Mouse (Mus musculus) intestine, embryonic 15.5 days (tissue): Measurements from ENCODE around the gene Fryl. TPM values are rescaled to one million over a fixed set of nuclear protein-coding genes. Genes with fewer than 3 reads are reported as not detected.
"Not testable (repeated sequence)": the region's sequence is repeated elsewhere in the genome, so short reads cannot be mapped to it uniquely, and the experiment has no call there.

ENCODE experiments used
- ATAC-seq: fragments of 200-750 bp; cut with Nextera tagmentation; 2 replicates; pipeline ENCODE4 v1.8.0; 2017; ENCODE audit warnings: moderate TSS enrichment, moderate library complexity
- H3K27ac ChIP-seq: fragments of 300-500 bp; sonication (generic); 2 replicates; pipeline ENCODE4 v1.5.1; 2015; ENCODE audit warnings: mild to moderate bottlenecking, inconsistent platforms
- H3K27me3 ChIP-seq: fragments of 300-500 bp; sonication (generic); replicated peaks from 2 replicates; pipeline ENCODE4 v1.6.1; 2015; ENCODE audit warnings: inconsistent platforms
- H3K36me3 ChIP-seq: fragments of 300-500 bp; sonication (generic); 2 replicates; pipeline ENCODE4 v1.6.1; 2015; ENCODE audit warnings: inconsistent platforms
- H3K4me1 ChIP-seq: fragments of 300-500 bp; sonication (generic); replicated peaks from 2 replicates; pipeline ENCODE4 v1.6.1; 2015; ENCODE audit warnings: inconsistent platforms
- H3K4me2 ChIP-seq: fragments of 300-500 bp; sonication (generic); replicated peaks from 2 replicates; pipeline ENCODE4 v1.6.1; 2015; ENCODE audit warnings: mild to moderate bottlenecking, inconsistent platforms
- H3K4me3 ChIP-seq: fragments of 300-500 bp; sonication (generic); replicated peaks from 2 replicates; pipeline ENCODE4 v1.5.1; 2015; ENCODE audit warnings: inconsistent platforms
- H3K9ac ChIP-seq: fragments of 300-500 bp; sonication (generic); 2 replicates; pipeline ENCODE4 v1.6.1; 2015; ENCODE audit warnings: inconsistent platforms
- H3K9me3 ChIP-seq: fragments of 300-500 bp; sonication (generic); 2 replicates; pipeline ENCODE4 v1.6.1; 2016; ENCODE audit warnings: inconsistent platforms
- WGBS: fragments of 180-500 bp; shearing (Covaris S2); methylation state at CpG from one replicate; pipeline ENCODE4 v1.1.7; 2015; 5-methylcytosine and 5-hydroxymethylcytosine counted together
- polyA plus RNA-seq: library from polyadenylated mRNA; unstranded; fragments of >200 nt; fragmentation: Nextera tagmentation; extraction: Ambion mirVana; gene quantifications from 2 replicates; pipeline ENCODE4 v1.2.1, GENCODE M21; 2015

Gene Fryl
- polyA plus RNA-seq, 1 experiment from 2014 or later = 28.4 TPM

DNA sequence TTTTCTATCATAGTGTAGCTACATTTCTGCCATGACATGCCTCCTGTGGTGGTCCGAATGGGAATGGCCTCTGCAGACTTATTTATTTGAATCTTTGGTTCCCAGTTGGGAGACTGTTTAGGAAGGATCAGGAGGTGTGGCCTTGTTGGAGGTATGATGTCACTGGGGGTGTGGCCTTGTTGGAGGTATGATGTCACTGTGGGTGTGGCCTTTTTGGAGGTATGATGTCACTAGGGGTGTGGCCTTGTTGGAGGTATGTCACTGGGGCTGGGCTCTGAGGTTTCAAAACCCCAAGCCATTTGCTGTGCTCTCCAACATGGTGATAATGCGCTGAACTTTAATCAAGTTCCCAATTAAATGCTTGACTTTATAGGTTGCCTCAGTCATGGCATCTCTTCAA lies 212.4 kb downstream of the Fryl start:
- WGBS = 100% methylated on average over 2 of the region's 2 CpGs
- peaks cover 14% of the 10 kb centered on the region; the same call in 1 of the 2 replicates for H3K36me3 ChIP-seq

DNA sequence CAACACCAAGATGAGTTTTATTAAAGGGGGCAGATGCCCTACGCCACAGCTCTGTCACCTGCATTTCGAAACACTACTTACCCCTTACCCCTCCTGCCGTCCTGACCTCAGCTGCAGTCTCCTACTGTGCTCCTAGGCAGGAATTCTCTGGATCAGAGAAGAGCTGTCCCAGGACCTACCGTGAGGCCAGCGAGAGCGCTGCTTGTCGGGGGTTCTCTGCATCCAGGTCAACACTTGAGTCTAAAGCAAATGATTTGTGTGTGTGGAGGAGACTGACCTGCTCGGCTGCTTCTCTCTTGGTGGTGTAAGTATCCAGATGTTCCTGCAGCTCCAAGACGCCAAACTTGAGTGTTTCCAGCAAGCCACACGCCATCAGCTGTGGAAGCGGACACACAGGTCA lies 223.9 kb downstream of the Fryl start:
- ATAC-seq = no peak
- 80% methylated on average over 11 of the region's 11 CpGs for WGBS
- Histone ChIP-seq H3K9ac (no peak overlapping the region), H3K4me3 (no peak overlapping the region), H3K27me3 (no peaks in the 10 kb centered on the region), H3K27ac (no peak overlapping the region), H3K9me3 (no peaks in the 10 kb centered on the region), H3K4me1 (no peaks in the 10 kb centered on the region), H3K36me3 (peaks cover 12% of the 10 kb centered on the region; the same call in 1 of the 2 replicates), H3K4me2 (no peak overlapping the region)

More for the DNA sequence above, 212.4 kb downstream of the Fryl start:
- H3K9me3 ChIP-seq = no peaks in the 10 kb centered on the region
- ATAC-seq = no peak
- no peak overlapping the region for H3K4me2 ChIP-seq
- H3K9ac ChIP-seq = no peak overlapping the region
- H3K4me1 ChIP-seq = no peaks in the 10 kb centered on the region
- no peaks in the 10 kb centered on the region for H3K27me3 ChIP-seq
- no peak overlapping the region for H3K27ac ChIP-seq
- no peak overlapping the region for H3K4me3 ChIP-seq

- H3K27me3 ChIP-seq = no peaks in the 10 kb centered on the region
- ATAC-seq = no peak
- no peak overlapping the region for H3K4me2 ChIP-seq
- H3K27ac ChIP-seq = no peak overlapping the region
- no peaks in the 10 kb centered on the region for H3K4me1 ChIP-seq
- 83% methylated on average over 13 of the region's 13 CpGs for WGBS
- H3K9ac ChIP-seq = no peak overlapping the region
- H3K4me3 ChIP-seq = no peak overlapping the region
- H3K9me3 ChIP-seq = no peaks in the 10 kb centered on the region
- peaks cover 8% of the 10 kb centered on the region for H3K36me3 ChIP-seq
These were observed 227.8 kb downstream of the Fryl start for GRCm38 (mm10) chr5:73028646-73029045.

GRCm38 (mm10) chr5:73023801-73024200 lies 232.6 kb downstream of the Fryl start:
- WGBS = 92% methylated on average over 13 of the region's 13 CpGs
- no peaks in the 10 kb centered on the region for H3K4me1 ChIP-seq
- ATAC-seq = no peak
- no peak overlapping the region for H3K4me2 ChIP-seq
- H3K36me3 ChIP-seq = peaks cover 8% of the 10 kb centered on the region; the same call in 1 of the 2 replicates
- H3K9me3 ChIP-seq = no peaks in the 10 kb centered on the region
- no peak overlapping the region for H3K27ac ChIP-seq
- no peak overlapping the region for H3K9ac ChIP-seq
- H3K27me3 ChIP-seq = no peaks in the 10 kb centered on the region
- no peak overlapping the region for H3K4me3 ChIP-seq

- no peak for ATAC-seq
These were observed 241.7 kb downstream of the Fryl start for GRCm38 (mm10) chr5:73014745-73015144.

DNA sequence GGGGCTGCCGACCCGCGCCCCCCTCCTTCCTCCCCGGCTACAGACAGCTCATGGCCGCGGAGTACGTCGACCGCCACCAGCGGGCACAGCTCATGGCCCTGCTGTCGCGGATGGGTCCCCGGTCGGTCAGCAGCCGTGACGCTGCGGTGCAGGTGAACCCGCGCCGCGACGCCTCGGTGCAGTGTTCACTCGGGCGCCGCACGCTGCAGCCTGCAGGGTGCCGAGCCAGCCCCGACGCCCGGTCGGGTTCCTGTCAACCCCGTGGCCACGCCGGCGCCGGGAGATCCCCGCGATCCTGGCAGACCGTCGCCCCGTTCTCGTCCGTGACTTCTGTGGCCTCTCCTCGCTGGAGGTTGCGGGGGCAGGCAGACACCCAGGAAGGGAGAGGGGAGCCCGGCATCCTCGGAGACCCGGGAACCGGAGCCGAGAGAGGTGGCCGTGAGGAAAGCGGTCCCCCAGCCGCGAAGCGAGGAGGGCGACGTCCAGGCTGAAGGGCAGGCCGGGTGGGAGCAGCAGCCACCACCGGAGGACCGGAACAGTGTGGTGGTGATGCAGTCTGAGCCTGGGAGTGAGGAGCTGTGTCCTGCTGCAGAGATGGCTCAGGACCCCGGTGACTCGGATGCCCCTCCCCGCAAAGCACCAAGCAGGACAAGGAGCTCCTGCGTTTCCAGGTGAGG lies 242.7 kb downstream of the Fryl start:
- ATAC-seq = peak; percentile 71
- peak overlapping the region; percentile 82 for H3K4me2 ChIP-seq
- peak overlapping the region; percentile 32; the same call in 1 of the 2 replicates for H3K9ac ChIP-seq
- peak overlapping the region; percentile 35 for H3K4me3 ChIP-seq
- not testable (repeated sequence) for H3K4me1 ChIP-seq, H3K27ac ChIP-seq, H3K9me3 ChIP-seq, H3K36me3 ChIP-seq, H3K27me3 ChIP-seq
- WGBS = 2% methylated on average over 54 of the region's 65 CpGs

More at GRCm38 (mm10) chr5:73014745-73015144, 241.7 kb downstream of the Fryl start:
- 0 out of 2 replicates have a peak, but pooled peaks cover 3% of the 10 kb centered on the region for H3K27me3 ChIP-seq
- H3K9ac ChIP-seq = no peak overlapping the region
- no peaks in the 10 kb centered on the region for H3K36me3 ChIP-seq
- peaks cover 6% of the 10 kb centered on the region; the same call in 1 of the 2 replicates for H3K4me1 ChIP-seq
- H3K27ac ChIP-seq = no peak overlapping the region
- 47% methylated on average over 9 of the region's 9 CpGs for WGBS
- no peak overlapping the region for H3K4me2 ChIP-seq
- H3K4me3 ChIP-seq = no peak overlapping the region
- H3K9me3 ChIP-seq = no peaks in the 10 kb centered on the region

DNA sequence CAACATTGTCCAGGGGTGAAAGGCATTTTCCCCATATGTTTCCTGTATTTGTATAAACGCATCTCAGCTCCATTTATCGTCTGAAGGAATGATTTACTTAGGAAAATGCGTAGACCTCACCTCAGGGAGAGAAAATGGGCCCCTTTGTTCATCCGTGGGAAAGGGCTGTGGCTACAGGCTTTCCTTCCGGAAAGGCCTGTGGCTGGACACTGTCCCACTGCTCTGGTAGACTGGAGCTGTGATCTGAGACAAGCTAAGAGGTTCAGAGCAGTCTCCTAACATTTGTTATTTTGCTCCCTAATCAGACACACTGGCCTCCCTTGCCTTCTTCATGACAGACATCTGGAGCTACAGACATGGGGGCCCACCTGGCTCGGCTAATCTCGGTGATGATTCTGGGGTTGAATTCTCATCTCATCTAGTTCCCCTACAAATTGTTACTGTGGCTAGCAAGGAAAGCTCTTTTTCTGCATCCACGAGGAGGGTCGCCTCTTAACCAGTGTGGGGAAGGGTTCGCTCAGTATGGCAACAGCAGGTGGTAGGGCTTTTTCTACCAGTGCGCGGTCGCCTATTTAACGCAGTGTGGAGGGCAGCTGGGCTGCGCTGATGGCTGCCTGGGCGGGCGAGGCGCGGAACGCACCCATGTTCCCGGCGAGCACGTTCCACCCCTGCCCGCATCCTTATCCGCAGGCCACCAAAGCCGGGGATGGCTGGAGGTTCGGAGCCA lies 243.4 kb downstream of the Fryl start:
- not testable (repeated sequence) for H3K9me3 ChIP-seq, H3K9ac ChIP-seq, H3K36me3 ChIP-seq, H3K27me3 ChIP-seq, H3K27ac ChIP-seq, H3K4me1 ChIP-seq
- 23% methylated on average over 25 of the region's 27 CpGs for whole genome bisulfite sequencing
- ATAC-seq = peak; percentile 69
- H3K4me3 ChIP-seq = peak overlapping the region; percentile 35
- peak overlapping the region; percentile 82 for H3K4me2 ChIP-seq

GRCm38 (mm10) chr5:73011806-73012205 lies 244.6 kb downstream of the Fryl start:
- not testable (repeated sequence) for H3K4me3 ChIP-seq, H3K27ac ChIP-seq, H3K9me3 ChIP-seq, ATAC-seq, H3K36me3 ChIP-seq, H3K4me2 ChIP-seq, H3K9ac ChIP-seq
- Histone ChIP-seq H3K4me1 (peaks cover 10% of the 10 kb centered on the region), H3K27me3 (peaks cover 12% of the 10 kb centered on the region)
- 92% methylated on average over 16 of the region's 16 CpGs for WGBS

GRCm38 (mm10) chr5:73008230-73008629 lies 248.2 kb downstream of the Fryl start:
- H3K9ac ChIP-seq, H3K4me3 ChIP-seq, H3K36me3 ChIP-seq, H3K27ac ChIP-seq, H3K4me1 ChIP-seq, H3K4me2 ChIP-seq, H3K9me3 ChIP-seq: not testable (repeated sequence)
- 0 out of 2 replicates have a peak, but pooled peaks have one; percentile 57 for ATAC-seq
- peaks cover 13% of the 10 kb centered on the region for H3K27me3 ChIP-seq
- 35% methylated on average over 8 of the region's 8 CpGs for WGBS

GRCm38 (mm10) chr5:73007582-73007959 lies 248.8 kb downstream of the Fryl start:
- Histone ChIP-seq H3K9ac (no peak overlapping the region), H3K36me3 (no peaks in the 10 kb centered on the region), H3K27me3 (peaks cover 13% of the 10 kb centered on the region), H3K9me3 (no peaks in the 10 kb centered on the region), H3K4me3 (peak overlapping the region; percentile 43), H3K4me2 (peak overlapping the region; percentile 90), H3K4me1 (peaks cover 7% of the 10 kb centered on the region), H3K27ac (no peak overlapping the region)
- 42% methylated on average over 5 of the region's 5 CpGs for WGBS
- ATAC-seq = peak; percentile 20; the same call in 1 of the 2 replicates

DNA sequence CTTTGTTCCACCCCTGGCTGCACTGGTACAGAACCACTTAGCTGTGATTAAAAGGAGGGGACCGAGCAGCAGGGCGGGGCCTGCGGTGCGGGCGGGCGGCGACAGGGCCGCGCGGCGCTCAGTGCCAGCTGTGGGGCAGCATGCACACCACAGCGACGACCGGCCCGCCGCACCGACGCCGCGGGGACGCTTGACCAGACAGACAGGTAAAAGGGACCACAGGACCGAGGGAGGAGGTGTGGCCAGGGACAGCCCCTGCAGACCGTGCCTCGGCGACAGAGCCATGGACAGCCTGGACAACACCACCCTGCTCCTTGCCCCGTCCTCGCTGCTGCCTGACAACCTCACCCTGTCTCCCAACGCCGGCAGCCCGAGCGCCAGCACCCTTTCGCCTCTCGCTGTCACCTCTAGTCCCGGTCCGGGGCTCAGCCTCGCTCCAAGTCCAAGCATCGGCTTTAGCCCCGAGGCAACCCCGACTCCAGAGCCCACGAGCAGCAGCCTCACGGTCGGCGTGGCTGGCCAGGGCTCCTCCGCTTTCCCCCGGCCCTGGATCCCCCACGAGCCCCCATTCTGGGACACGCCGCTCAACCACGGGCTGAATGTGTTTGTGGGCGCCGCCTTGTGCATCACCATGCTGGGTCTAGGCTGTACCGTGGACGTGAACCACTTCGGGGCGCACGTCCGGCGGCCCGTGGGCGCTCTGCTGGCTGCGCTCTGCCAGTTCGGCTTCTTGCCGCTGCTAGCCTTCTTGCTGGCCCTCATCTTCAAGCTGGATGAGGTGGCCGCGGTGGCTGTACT lies 249.4 kb downstream of the Fryl start, which contains the start of gene Slc10a4:
TSS of gene Slc10a4 (plus strand) at position 100 of the 798 bp plus-strand sequence.
- Histone ChIP-seq H3K27me3 (peaks cover 13% of the 10 kb centered on the region), H3K4me3 (peak within 1 kb of the TSS; percentile 43), H3K9ac (peak within 1 kb of the TSS; percentile 44), H3K4me1 (peaks cover 7% of the 10 kb centered on the region), H3K36me3 (no peaks in the 10 kb centered on the region), H3K4me2 (peak within 1 kb of the TSS; percentile 90), H3K27ac (no peak within 1 kb of the TSS), H3K9me3 (no peaks in the 10 kb centered on the region)
- peak; percentile 87 for ATAC-seq
- 6% methylated on average over 65 of the region's 65 CpGs for WGBS

DNA sequence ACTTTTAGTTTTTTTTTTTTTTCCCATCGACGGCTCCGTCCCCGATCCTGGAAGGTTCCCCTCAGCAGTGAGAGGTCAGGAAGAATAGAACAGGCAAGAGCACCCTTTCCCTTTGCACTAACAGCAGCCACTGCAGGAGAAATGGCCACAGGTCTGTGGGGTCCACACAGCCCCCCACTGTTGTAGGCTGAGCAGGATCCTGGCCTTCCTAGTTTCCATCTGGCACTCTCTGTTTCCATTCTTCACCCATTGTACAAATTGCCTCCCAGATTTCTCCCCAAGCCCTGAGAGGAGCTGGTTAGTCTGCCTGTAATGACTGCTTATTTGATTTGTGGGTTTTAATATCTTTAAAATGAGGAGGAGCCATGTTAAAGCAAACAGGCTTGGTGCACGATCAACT lies 252.4 kb downstream of the Fryl start:
- Histone ChIP-seq H3K27me3 (peaks cover 13% of the 10 kb centered on the region), H3K4me3 (no peak overlapping the region), H3K27ac (no peak overlapping the region), H3K4me2 (no peak overlapping the region), H3K4me1 (peaks cover 7% of the 10 kb centered on the region), H3K9me3 (no peaks in the 10 kb centered on the region), H3K36me3 (no peaks in the 10 kb centered on the region), H3K9ac (no peak overlapping the region)
- no peak for ATAC-seq
- 82% methylated on average over 5 of the region's 5 CpGs for WGBS
